Mouse (Mus musculus): ENCODE measurements around the gene Il15ra. TPM values are rescaled to one million over a fixed set of nuclear protein-coding genes. Genes with fewer than 3 reads are reported as not detected.

Il15ra gene
- polyA plus RNA-seq, 1 experiment: not detected

- TF ChIP-seq TAL1 (IDR thresholded peaks at IDR 0.05; ENCODE audit: low read length) (no peak), GATA1 (IDR thresholded peaks at IDR 0.05; ENCODE audit: low read length) (no peak)
- Histone ChIP-seq H3K27me3 (ENCODE audit: control insufficient read depth) (no peaks in the 10 kb centered on the region), H3K36me3 (ENCODE audit: control insufficient read depth) (peaks cover 43% of the 10 kb centered on the region), H3K4me1 (ENCODE audit: control insufficient read depth) (no peaks in the 10 kb centered on the region; the same call in 1 of the 2 replicates), H3K4me3 (replicated peaks) (no peak overlapping the region), H3K9me3 (ENCODE audit: control insufficient read depth, low read length) (no peaks in the 10 kb centered on the region)
Observed at GRCm38 (mm10) chr2:11767161-11767545, 62.1 kb downstream of the Il15ra start.

- Histone ChIP-seq H3K9me3 (ENCODE audit: control insufficient read depth, low read length) (no peaks in the 10 kb centered on the region), H3K4me3 (replicated peaks) (no peak overlapping the region), H3K36me3 (ENCODE audit: control insufficient read depth) (peaks cover 14% of the 10 kb centered on the region), H3K27me3 (ENCODE audit: control insufficient read depth) (no peaks in the 10 kb centered on the region), H3K4me1 (ENCODE audit: control insufficient read depth) (peaks cover 7% of the 10 kb centered on the region)
- TF ChIP-seq TAL1 (IDR thresholded peaks at IDR 0.05; ENCODE audit: low read length): no peak
- no peak for TF ChIP-seq GATA1 (IDR thresholded peaks at IDR 0.05; ENCODE audit: low read length)
Observed at GRCm38 (mm10) chr2:11771701-11772100, 66.6 kb downstream of the Il15ra start.

GRCm38 (mm10) chr2:11772401-11772800 lies 67.3 kb downstream of the Il15ra start:
- TF ChIP-seq TAL1 (IDR thresholded peaks at IDR 0.05; ENCODE audit: low read length) (no peak), GATA1 (IDR thresholded peaks at IDR 0.05; ENCODE audit: low read length) (no peak)
- no peaks in the 10 kb centered on the region for H3K27me3 ChIP-seq (ENCODE audit: control insufficient read depth)
- H3K4me1 ChIP-seq (ENCODE audit: control insufficient read depth): peaks cover 12% of the 10 kb centered on the region
- H3K9me3 ChIP-seq (ENCODE audit: control insufficient read depth, low read length): no peaks in the 10 kb centered on the region
- H3K36me3 ChIP-seq (ENCODE audit: control insufficient read depth): peaks cover 7% of the 10 kb centered on the region
- H3K4me3 ChIP-seq (replicated peaks): no peak overlapping the region

- Histone ChIP-seq H3K36me3 (ENCODE audit: control insufficient read depth) (peaks cover under 1% of the 10 kb centered on the region), H3K9me3 (ENCODE audit: control insufficient read depth, low read length) (no peaks in the 10 kb centered on the region), H3K27me3 (ENCODE audit: control insufficient read depth) (no peaks in the 10 kb centered on the region), H3K4me1 (ENCODE audit: control insufficient read depth) (peaks cover 27% of the 10 kb centered on the region), H3K4me3 (replicated peaks) (no peak overlapping the region)
- TF ChIP-seq TAL1 (IDR thresholded peaks at IDR 0.05; ENCODE audit: low read length) (no peak), GATA1 (IDR thresholded peaks at IDR 0.05; ENCODE audit: low read length) (no peak)
Observed at GRCm38 (mm10) chr2:11774426-11774825, 69.3 kb downstream of the Il15ra start.

- Histone ChIP-seq H3K4me3 (replicated peaks) (no peak overlapping the region), H3K4me1 (ENCODE audit: control insufficient read depth) (peaks cover 31% of the 10 kb centered on the region), H3K36me3 (ENCODE audit: control insufficient read depth) (peaks cover 7% of the 10 kb centered on the region), H3K9me3 (ENCODE audit: control insufficient read depth, low read length) (no peaks in the 10 kb centered on the region), H3K27me3 (ENCODE audit: control insufficient read depth) (no peaks in the 10 kb centered on the region)
- TF ChIP-seq TAL1 (IDR thresholded peaks at IDR 0.05; ENCODE audit: low read length): no peak
- no peak for TF ChIP-seq GATA1 (IDR thresholded peaks at IDR 0.05; ENCODE audit: low read length)
Observed at GRCm38 (mm10) chr2:11775121-11775520, 70.0 kb downstream of the Il15ra start.

- TF ChIP-seq TAL1 (IDR thresholded peaks at IDR 0.05; ENCODE audit: low read length) (no peak), GATA1 (IDR thresholded peaks at IDR 0.05; ENCODE audit: low read length) (no peak)
- no peaks in the 10 kb centered on the region for H3K27me3 ChIP-seq (ENCODE audit: control insufficient read depth)
- H3K36me3 ChIP-seq (ENCODE audit: control insufficient read depth): peaks cover 15% of the 10 kb centered on the region
- peaks cover 31% of the 10 kb centered on the region for H3K4me1 ChIP-seq (ENCODE audit: control insufficient read depth)
- H3K4me3 ChIP-seq (replicated peaks): peak overlapping the region; percentile 93
- H3K9me3 ChIP-seq (ENCODE audit: control insufficient read depth, low read length): no peaks in the 10 kb centered on the region
Observed at GRCm38 (mm10) chr2:11776415-11776814, 71.3 kb downstream of the Il15ra start.

- H3K9me3 ChIP-seq (ENCODE audit: control insufficient read depth, low read length): no peaks in the 10 kb centered on the region
- H3K4me1 ChIP-seq (ENCODE audit: control insufficient read depth): peaks cover 31% of the 10 kb centered on the region
- peaks cover 24% of the 10 kb centered on the region for H3K36me3 ChIP-seq (ENCODE audit: control insufficient read depth)
- TF ChIP-seq GATA1 (IDR thresholded peaks at IDR 0.05; ENCODE audit: low read length) (no peak), TAL1 (IDR thresholded peaks at IDR 0.05; ENCODE audit: low read length) (no peak)
- peak within 1 kb of the TSS; percentile 93 for H3K4me3 ChIP-seq (replicated peaks)
- H3K27me3 ChIP-seq (ENCODE audit: control insufficient read depth): no peaks in the 10 kb centered on the region
Observed at GRCm38 (mm10) chr2:11777091-11778068, 72.3 kb downstream of the Il15ra start, which contains the start of the genes Fbh1 and Ankrd16. Gene Fbh1, minus strand, starts transcription at chr2:11777582. Gene Ankrd16, plus strand, starts transcription at chr2:11777876.

- peak overlapping the region; percentile 93 for H3K4me3 ChIP-seq (replicated peaks)
- TF ChIP-seq TAL1 (IDR thresholded peaks at IDR 0.05; ENCODE audit: low read length) (no peak), GATA1 (IDR thresholded peaks at IDR 0.05; ENCODE audit: low read length) (no peak)
- peaks cover 33% of the 10 kb centered on the region for H3K36me3 ChIP-seq (ENCODE audit: control insufficient read depth)
- H3K4me1 ChIP-seq (ENCODE audit: control insufficient read depth): peaks cover 31% of the 10 kb centered on the region
- no peaks in the 10 kb centered on the region for H3K27me3 ChIP-seq (ENCODE audit: control insufficient read depth)
- no peaks in the 10 kb centered on the region for H3K9me3 ChIP-seq (ENCODE audit: control insufficient read depth, low read length)
Observed at GRCm38 (mm10) chr2:11778087-11778823, 73.2 kb downstream of the Il15ra start.

Other genes starting within 250 kb of the Il15ra start
- 0.01 TPM in 2 replicates for gene Pfkfb3, start 151.2 kb upstream of the Il15ra start, polyA plus RNA-seq (2012)
- 3.4 and 7.2 TPM in 2 replicates for gene Rbm17, start 101.1 kb upstream of the Il15ra start, polyA plus RNA-seq (2012)
- not detected in 2 replicates for gene Gm17490, start 79.0 kb upstream of the Il15ra start, polyA plus RNA-seq (2012)
- gene Il2ra, start 62.5 kb upstream of the Il15ra start, polyA plus RNA-seq (2012): 0.02 TPM in 1 of 2 replicates, not detected in the other
- 0.14 and 0.31 TPM in 2 replicates for gene Fbh1, start 72.3 kb downstream of the Il15ra start, polyA plus RNA-seq (2012)
- gene Ankrd16, start 72.6 kb downstream of the Il15ra start, polyA plus RNA-seq (2012): 0.11 and 0.94 TPM in 2 replicates

Measured in erythroblast, embryonic 14.5 days (primary cell).